Mouse (Mus musculus): Measurements from ENCODE around the gene Hepacam.

The Hepacam gene

GRCm38 (mm10) chr9:37367301-37368080 lies at the start of gene Hepacam:
TSS of gene Hepacam (plus strand) at chr9:37367351.
- DNase-seq, result no peak

DNA sequence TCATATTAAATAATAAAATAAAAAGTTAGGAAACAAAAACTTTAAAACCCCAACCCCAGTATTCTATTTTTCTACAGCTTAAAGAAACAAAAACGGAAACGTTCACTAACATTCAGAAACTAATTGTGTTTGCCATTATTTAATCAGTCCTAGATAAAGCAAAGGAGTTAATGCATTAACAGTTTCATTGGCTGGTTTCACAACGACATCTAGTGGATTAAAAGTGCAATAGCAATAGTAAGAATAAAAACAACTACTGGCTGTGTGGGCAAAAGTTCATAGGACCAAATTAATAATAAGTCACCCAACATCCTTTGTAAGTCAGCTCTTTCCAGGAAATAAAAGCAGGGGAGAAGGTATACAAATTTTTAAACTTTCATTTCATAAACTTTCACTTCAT lies 37.7 kb upstream of the Hepacam start:
- DNase-seq, result no peak

DNA sequence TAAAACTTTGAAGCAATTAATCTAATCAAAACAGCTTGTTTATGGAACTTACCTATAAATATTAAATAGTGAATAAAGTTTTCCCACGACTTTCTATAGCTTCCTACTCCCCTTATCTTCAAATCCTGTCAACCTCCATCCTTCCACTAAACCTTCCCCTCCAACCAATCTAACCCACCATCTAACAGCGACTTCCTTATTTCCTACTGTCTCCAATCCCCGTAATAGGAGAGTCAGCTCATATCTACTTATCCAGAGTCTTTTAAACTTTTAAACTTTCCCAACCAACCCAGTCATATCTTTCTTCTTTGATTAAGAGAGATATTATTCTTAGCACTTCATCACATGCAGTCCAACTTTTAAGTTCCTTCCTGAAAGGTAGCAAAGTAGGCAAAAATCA lies 21.7 kb upstream of the Hepacam start:
- DNase-seq, result no peak

DNA sequence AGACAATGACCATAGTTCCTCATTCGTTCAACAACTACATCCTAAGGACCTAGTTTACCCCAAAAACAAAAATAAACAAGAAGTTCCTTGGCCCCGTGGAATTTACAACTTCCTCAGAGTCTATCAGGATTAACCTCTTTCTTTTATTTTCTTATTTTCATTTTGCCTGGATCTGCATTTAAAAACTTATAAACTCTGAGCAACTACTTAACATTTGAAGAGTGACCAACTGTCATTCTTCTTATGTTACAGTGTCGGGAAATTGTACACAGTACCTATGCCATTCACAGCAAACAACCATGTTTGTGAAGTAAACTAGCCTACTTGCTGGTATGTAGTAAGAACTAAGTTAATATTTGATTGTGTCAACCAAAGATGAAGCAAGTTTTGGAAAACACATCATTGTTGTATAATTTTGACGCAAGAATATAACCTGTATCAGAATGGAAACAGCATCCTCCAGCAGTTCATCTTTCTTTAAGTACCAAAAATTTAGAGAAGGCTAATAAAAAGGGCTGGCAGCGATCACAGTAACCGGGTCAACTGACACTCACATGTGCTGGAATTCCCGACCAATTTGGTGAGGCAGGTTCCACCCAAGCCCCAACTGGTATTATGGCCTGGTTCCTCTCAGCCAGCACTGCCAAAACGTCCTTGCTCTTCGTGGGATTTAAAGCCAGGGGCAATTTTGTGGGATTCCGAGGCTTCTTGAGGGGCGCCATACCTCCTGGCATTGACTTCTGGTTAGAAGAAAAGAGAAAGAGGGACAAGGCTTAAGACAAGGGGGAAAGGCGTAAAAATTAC lies 19.8 kb upstream of the Hepacam start:
- DNase-seq, result peak; percentile 41

- peak; percentile 97 for DNase-seq
Observed at GRCm38 (mm10) chr9:37347988-37348642, 19.0 kb upstream of the Hepacam start, which contains the start of gene Ccdc15. TSS of gene Ccdc15 (minus strand) at chr9:37348432.

DNA sequence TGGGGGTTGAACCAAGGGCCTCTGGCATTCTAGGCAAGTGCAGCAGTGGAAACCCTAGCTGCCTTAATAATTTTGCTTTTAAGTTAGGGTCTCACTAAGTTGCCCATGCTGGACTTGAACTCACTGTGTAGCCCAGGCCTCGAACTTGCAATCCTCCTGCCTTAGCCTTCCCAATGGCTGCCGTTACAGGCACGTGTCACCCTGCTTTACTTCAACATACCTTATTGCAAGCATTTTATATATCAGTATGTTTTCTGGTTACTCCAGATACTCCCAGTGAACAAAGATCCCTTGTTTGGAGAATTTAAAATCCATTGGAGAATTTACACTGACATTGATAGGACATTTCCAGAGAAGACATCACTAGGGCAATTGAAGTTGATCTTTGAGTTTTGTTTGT lies 18.1 kb upstream of the Hepacam start:
- DNase-seq, result no peak

DNA sequence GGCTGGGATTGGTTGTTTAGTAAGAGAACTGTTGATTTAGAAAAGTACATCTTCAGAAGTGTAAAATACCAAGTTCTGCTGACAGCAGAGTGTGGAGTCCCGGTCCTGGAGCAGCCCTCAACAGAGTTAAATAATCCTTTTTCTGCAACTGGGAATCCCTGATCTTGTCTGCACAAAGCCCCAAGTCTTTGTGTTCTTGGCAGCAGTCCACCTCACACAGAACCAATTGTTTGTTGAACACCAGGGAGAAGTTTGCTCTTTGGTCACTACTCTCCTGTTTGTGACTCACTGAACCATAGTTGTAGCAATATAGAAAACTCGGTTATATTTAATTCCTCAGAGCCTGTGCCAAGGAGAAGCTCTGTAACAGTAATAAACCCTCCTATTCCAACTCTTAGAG lies 15.9 kb upstream of the Hepacam start:
- DNase-seq, result no peak

- no peak for DNase-seq
Observed at GRCm38 (mm10) chr9:37354485-37354884, 12.7 kb upstream of the Hepacam start.

GRCm38 (mm10) chr9:37358713-37359330 lies 8.3 kb upstream of the Hepacam start:
- peak; percentile 6 for DNase-seq

DNA sequence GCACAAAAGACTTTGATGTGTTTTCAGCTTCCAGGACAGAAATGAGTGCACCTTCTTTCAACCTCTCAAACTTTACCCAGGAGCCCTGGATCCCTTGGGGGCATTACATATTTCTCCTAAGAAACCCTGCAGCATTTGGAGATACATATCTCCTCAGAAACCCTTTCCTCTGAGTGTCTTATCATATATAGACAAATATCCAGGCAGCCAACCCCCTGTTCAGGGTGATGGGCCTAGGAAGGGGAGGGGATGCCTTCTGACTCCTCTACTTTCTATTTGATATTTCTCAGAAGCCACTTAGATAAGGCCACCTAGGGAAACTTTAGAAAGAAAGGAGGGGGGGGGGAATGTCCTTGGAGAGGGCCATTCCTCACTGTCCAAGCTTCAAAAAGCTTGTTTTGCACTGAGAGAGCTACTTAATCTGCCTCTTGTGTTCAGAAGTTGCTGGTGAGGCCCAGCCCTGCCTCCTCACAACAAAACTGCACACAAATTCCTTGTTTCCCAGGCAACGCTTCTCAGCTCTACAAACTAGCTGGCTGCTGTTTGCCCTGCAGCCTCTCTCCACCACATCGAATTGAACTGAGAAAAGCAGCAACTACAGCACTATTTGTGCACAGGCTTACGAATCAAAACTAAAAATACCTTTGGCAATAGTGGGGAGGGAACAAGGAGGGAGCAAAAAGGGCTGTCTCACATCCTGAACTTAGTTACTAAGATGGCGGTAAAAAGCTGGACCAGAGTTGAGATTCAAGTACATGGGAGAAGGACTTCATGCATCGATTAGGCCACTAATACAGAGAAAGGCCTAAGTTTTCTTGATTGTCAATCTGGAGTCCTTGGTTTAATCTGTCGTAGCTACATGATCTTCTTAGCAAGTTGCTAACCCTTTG lies 7.6 kb upstream of the Hepacam start:
- DNase-seq, result peak; percentile 84

DNA sequence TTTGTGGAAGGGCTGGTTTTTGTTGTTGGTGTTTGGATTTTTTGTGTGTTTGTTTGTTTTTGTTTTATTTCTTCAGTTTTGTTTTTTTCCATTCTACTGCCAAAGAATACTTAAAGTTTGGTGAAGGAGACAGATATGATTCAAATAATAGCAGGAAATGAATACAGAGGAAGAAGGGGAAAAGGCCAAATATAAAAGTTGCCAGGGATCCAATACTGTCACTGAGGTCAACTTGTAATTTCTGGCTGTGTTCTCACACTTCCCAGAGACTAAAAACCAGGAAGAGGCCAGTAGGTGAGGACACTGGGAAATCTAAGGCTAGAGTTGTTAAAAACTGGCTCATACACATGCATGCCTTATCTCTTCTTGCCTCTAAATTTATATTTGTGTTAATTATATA lies 5.1 kb upstream of the Hepacam start:
- DNase-seq, result no peak

DNA sequence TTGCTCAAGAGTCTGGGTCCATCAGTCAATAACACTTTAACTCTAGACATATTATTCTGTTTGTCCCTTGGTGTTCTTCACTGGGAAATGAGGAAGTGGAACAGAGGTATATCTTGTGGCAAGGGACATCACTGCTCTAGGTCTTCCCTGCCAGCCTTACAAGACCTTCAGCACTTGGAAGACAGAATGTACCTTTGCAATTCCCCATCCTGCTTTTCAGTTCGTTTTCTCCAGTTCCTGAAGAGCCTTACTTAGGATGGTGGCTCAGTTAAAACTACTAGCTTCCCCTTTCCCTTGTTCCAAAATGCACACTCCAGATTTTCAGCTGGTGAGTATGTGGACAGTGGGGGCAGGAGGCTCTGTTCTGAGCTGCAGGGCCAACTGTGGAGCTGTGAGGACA lies 4.3 kb upstream of the Hepacam start:
- no peak for DNase-seq

DNA sequence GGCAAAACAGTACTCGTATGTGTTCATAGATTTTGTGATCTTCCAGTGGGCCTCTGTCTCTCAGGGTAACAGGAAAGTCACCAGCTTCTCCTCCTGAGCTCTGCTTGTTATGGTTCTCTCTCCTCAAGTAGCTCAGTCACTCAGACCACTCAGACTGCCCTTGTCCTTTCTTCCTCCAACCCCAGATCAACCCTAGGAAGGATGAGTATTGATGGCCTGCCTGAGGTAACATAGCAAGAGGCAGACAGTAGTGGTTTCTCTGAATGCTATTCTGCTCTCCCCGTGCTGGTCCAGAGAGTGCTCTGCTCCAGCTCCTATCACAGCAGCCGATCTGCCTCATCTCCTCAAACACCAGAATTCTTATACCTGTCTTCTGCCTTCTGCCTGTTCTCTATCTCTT lies 3.6 kb upstream of the Hepacam start:
- DNase-seq, result no peak

DNA sequence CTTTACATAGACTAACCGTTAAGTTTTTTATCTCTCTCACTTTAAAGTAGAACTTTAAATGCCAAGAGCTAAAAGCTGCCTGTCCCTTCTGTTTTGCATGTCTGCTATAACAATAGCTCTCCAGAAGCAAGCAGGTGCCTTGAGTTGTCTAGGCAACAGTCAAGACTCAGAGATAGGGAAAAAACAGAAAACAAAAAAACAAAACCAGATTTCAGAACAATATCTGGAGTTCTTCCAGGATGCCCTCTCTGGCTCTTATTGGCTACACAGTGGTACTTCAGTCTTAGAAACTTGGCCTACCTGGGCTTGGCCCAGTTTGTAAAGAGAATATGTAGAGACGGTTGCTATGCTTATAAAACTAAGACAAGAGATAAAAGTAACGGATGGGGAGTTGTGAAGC lies 2.8 kb upstream of the Hepacam start:
- DNase-seq, result no peak

- no peak for DNase-seq
Observed at GRCm38 (mm10) chr9:37365706-37366105, 1.4 kb upstream of the Hepacam start.

- no peak for DNase-seq
Observed at GRCm38 (mm10) chr9:37368081-37368830, 1.1 kb downstream of the Hepacam start.

DNA sequence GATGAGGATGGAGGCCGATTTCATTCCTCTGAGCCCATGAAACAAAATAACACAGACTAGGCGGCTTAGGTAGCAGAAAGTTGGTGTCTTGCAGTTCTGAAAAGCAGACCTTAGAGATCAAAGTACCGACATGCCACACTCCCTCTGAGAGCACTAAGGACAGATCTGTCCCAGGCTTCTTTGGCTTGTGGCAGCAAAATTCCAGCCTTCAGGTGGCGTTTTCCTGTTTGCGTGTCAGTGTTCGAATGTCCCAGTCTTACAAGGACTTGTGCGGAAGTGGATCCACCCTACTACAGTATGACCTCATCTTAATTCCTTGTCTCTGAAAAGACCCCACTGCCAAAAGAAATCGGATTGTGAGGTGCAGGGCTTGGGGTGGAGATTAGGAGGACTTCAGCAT lies 1.7 kb downstream of the Hepacam start:
- DNase-seq, result no peak

DNA sequence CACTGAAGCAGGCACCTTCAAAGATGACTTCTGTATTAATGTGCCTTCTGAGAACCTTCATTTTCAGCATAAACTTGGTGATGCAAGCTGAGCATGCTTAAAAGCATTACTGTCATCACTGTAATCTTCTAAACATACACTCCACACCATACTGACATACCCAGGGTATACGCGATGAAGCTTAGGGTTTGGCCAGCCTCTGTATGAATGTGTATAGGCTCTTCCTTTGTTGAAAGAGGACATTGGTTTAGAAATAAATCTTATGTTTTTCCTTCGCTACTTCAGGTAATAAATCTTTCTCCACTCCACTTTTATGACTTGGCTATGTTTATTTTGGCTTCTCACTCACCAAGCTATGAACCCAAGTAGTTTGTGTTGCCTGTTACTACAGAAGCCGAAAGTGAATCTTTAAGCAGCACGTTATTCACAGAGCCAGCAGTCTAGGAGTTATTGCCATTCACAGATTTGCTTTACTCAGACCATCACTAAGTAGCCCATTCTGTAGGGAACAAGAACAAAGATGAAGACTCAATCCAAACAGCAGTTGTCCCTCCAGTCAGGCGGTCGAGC lies 4.2 kb downstream of the Hepacam start:
- no peak for DNase-seq

- no peak for DNase-seq
Observed at GRCm38 (mm10) chr9:37375718-37376117, 8.6 kb downstream of the Hepacam start.

DNA sequence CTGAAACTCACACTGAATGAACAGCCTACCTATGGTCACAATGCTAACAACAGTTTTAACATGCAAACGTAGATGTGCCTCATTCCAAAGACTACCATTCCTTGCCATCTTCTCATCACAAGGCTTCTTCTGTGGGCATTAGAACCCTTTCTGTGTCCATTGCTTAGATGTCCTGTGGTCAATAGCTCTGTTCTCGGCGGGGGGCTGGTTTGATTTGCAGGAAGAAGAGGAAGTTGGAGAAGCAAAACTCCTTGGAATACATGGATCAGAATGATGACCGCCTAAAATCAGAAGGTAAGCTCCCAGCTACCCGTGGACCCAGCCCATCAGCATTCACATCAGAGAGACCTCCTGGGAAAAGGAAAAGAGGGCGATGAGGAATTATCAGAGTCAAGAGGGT lies 16.0 kb downstream of the Hepacam start:
- no peak for DNase-seq

All from embryo, embryonic 11 days (tissue).